12 mouse cellular contexts compared by ENCODE assay signal in the genomic region with DNA sequence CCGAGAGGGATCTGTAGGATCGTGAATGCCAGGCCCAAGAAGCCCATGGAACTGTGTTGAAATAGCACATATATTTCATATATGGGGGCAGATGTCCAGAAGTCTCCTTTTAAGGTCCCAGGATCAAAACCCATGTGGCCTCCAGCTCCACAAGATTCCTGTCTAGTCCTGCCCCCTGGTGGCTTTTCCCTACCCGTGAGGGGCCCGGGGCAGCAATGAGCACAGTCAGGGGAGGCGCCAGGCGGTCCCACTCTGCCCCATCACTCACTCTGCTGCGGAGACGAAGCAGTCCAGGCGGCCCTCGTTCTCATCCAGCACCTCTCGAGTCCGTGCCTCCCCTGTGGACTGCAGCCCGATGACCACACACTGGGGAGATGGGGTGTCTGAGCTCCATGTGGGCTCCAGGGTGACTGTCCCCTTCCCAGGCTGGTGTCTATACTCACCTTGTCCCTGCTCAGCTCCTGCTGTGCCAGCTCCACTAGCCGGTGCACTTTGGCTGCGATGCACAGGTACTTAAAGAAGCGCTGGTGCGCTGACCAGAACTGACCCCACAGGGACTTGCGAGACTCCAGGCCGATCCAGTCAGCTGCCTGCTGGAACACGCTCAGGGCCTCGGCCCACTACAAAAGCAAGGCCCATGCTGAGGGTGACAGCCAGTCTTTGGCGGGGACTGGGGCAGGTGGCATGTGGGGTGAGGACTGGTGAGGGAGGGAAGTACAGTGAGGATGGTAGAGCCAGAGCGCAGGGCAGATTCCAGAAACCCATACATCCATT. TPM values are rescaled to one million over a fixed set of nuclear protein-coding genes. Genes with fewer than 3 reads are reported as not detected.
A peak's percentile ranks its signal among the peaks of the same experiment; 100 is the strongest.
DNase-seq lines count a peak whose midpoint lies in the region; ATAC-seq and TF ChIP-seq lines count a peak whose summit lies in the region.
"Had no signal": no experiment of that assay in that cellular context is flagged by ENCODE, and none has a peak within 500 bp of the region (broad histone marks: within the 10 kb centered on the region; RNA-seq: fewer than 3 reads in every experiment).

No protein-coding gene starts in this region.

- peak; percentile 26; the same call in 1 of the 2 replicates for TF ChIP-seq POLR2A in bone marrow, adult 2 months (IDR thresholded peaks at IDR 0.05; ENCODE audit: borderline replicate concordance, control insufficient read depth, low read depth, low read length)

- no peaks in the 10 kb centered on the region for H3K27me3 ChIP-seq in heart, embryonic 15.5 days
- no peaks in the 10 kb centered on the region for H3K27me3 ChIP-seq in midbrain, embryonic 10.5 days (ENCODE audit: low read depth, poor library complexity, severe bottlenecking)
- H3K27me3 ChIP-seq in midbrain, embryonic 13.5 days, result no peaks in the 10 kb centered on the region
- H3K27me3 ChIP-seq: limb, embryonic 12.5 days had no signal

- no peak for ATAC-seq in heart, embryonic 15.5 days (replicated peaks; ENCODE audit: insufficient number of reproducible peaks, insufficient read depth, low FRiP score, low read depth)
- no peak for ATAC-seq in midbrain, embryonic 13.5 days

- no peak for TF ChIP-seq CTCF in bone marrow, adult 2 months (IDR thresholded peaks at IDR 0.05; ENCODE audit: control insufficient read depth, insufficient read depth, low read length)

- intact Hi-C loops in heart, postnatal 14 days (cut with DNase I), result no loop called here
- intact Hi-C loops in left cerebral cortex, postnatal 10 days (cut with DNase I), result loop anchor here (5.0 kb wide), 1 partner anchor 38 kb away; no protein-coding TSS in a partner anchor

- 73% methylated on average over 23 of the region's 23 CpGs for WGBS in heart, embryonic 15.5 days
- WGBS in midbrain, embryonic 10.5 days, result 73% methylated on average over 23 of the region's 23 CpGs
- 75% methylated on average over 23 of the region's 23 CpGs for WGBS in midbrain, embryonic 13.5 days
- 89% methylated on average over 23 of the region's 23 CpGs for WGBS in bone marrow, adult 2 months

- H3K4me2 ChIP-seq in heart, embryonic 15.5 days, result no peak overlapping the region
- no peak overlapping the region for H3K4me2 ChIP-seq in midbrain, embryonic 13.5 days (replicated peaks)
- H3K4me2 ChIP-seq: heart, embryonic 11.5 days; limb, embryonic 12.5 days had no signal

- 0 out of 2 replicates have a peak overlapping the region, but pooled peaks have one; percentile 1 for H3K9ac ChIP-seq in heart, embryonic 15.5 days
- H3K9ac ChIP-seq in midbrain, embryonic 13.5 days (replicated peaks), result no peak overlapping the region; the same call in 1 of the 2 replicates
- H3K9ac ChIP-seq: limb, embryonic 12.5 days had no signal

- no peak overlapping the region for H3K27ac ChIP-seq in heart, embryonic 15.5 days
- 0 out of 2 replicates have a peak overlapping the region, but pooled peaks have one; percentile 28 for H3K27ac ChIP-seq in midbrain, embryonic 10.5 days (replicated peaks)
- H3K27ac ChIP-seq in midbrain, embryonic 13.5 days, result no peak overlapping the region; the same call in 1 of the 2 replicates
- H3K27ac ChIP-seq in bone marrow, adult 2 months (ENCODE audit: control insufficient read depth, insufficient read depth, low read depth, low read length, poor library complexity), result peak overlapping the region; percentile 14; the same call in 1 of the 2 replicates
- H3K27ac ChIP-seq: limb, embryonic 12.5 days had no signal

- H3K4me1 ChIP-seq in heart, embryonic 15.5 days (replicated peaks), result no peaks in the 10 kb centered on the region
- H3K4me1 ChIP-seq in midbrain, embryonic 10.5 days, result no peaks in the 10 kb centered on the region
- no peaks in the 10 kb centered on the region for H3K4me1 ChIP-seq in midbrain, embryonic 13.5 days (replicated peaks)
- H3K4me1 ChIP-seq in bone marrow, adult 2 months (ENCODE audit: control insufficient read depth, insufficient read depth, low read length), result no peaks in the 10 kb centered on the region
- H3K4me1 ChIP-seq: limb, embryonic 12.5 days had no signal

- H3K9me3 ChIP-seq in heart, embryonic 15.5 days (replicated peaks), result no peaks in the 10 kb centered on the region
- H3K9me3 ChIP-seq in midbrain, embryonic 10.5 days (replicated peaks), result no peaks in the 10 kb centered on the region
- H3K9me3 ChIP-seq in midbrain, embryonic 13.5 days, result no peaks in the 10 kb centered on the region
- H3K9me3 ChIP-seq: limb, embryonic 12.5 days had no signal

- no peak overlapping the region for H3K4me3 ChIP-seq in heart, embryonic 15.5 days
- no peak overlapping the region for H3K4me3 ChIP-seq in midbrain, embryonic 10.5 days
- no peak overlapping the region for H3K4me3 ChIP-seq in midbrain, embryonic 13.5 days (replicated peaks)
- no peak overlapping the region for H3K4me3 ChIP-seq in bone marrow, adult 2 months (replicated peaks; ENCODE audit: control insufficient read depth, low read depth, low read length)
- H3K4me3 ChIP-seq: limb, embryonic 12.5 days had no signal

- peaks cover 60% of the 10 kb centered on the region for H3K36me3 ChIP-seq in heart, embryonic 15.5 days
- H3K36me3 ChIP-seq in midbrain, embryonic 10.5 days, result peaks cover 74% of the 10 kb centered on the region
- peaks cover 71% of the 10 kb centered on the region for H3K36me3 ChIP-seq in midbrain, embryonic 13.5 days

- DNase-seq in heart, postnatal 14 days, result no peak
- no peak for DNase-seq in midbrain, embryonic 10.5 days (ENCODE audit: low spot score)
- DNase-seq in thymus, postnatal 0 days (ENCODE audit: low spot score), result peak; percentile 24
- DNase-seq in urinary bladder, postnatal 36 days (ENCODE audit: low spot score in 2 of 2), result no peak
- DNase-seq in left cerebral cortex, postnatal 10 days (ENCODE audit: extremely low spot score in 1 of 2, low spot score in 2 of 2), result no peak
- DNase-seq: cerebellum, adult 9-11 months; retina, postnatal 1 day had no signal

RNA-seq across cellular contexts. Expression of a gene that starts 17.1 kb away (rescaled TPM):
- 628 and 658 TPM in 2 replicates for polyA plus RNA-seq in heart, embryonic 15.5 days (2015; fragmentation: Nextera tagmentation; extraction: Ambion mirVana)
- total RNA-seq in heart, postnatal 14 days (2021), result 100 to 1,000 TPM; 636 to 681 TPM
- 702 and 747 TPM in 2 replicates for polyA plus RNA-seq in midbrain, embryonic 10.5 days (2016; fragmentation: Nextera tagmentation; extraction: Ambion mirVana)
- polyA plus RNA-seq in midbrain, embryonic 13.5 days (2015; fragmentation: Nextera tagmentation; extraction: Ambion mirVana), result 498 and 532 TPM in 2 replicates
- polyA plus RNA-seq in bone marrow, adult 2 months (2011; ENCODE audit: insufficient read depth, insufficient read length, low replicate concordance, missing spikeins), result 948 and 2,392 TPM in 2 replicates
- 640 and 681 TPM in 2 replicates for polyA plus RNA-seq in thymus, postnatal 0 days (2015; fragmentation: Nextera tagmentation; extraction: Ambion mirVana)
- 100 to 1,000 TPM; 436 to 469 TPM for total RNA-seq in left cerebral cortex, postnatal 10 days (2021)

RNA-seq across cellular contexts. Expression of a gene that starts 24.5 kb away (rescaled TPM):
- 115 and 136 TPM in 2 replicates for polyA plus RNA-seq in heart, embryonic 15.5 days (2015; fragmentation: Nextera tagmentation; extraction: Ambion mirVana)
- 10 to 100 TPM; 68.6 to 73.5 TPM for total RNA-seq in heart, postnatal 14 days (2021)
- polyA plus RNA-seq in midbrain, embryonic 10.5 days (2016; fragmentation: Nextera tagmentation; extraction: Ambion mirVana), result 233 and 276 TPM in 2 replicates
- 159 and 174 TPM in 2 replicates for polyA plus RNA-seq in midbrain, embryonic 13.5 days (2015; fragmentation: Nextera tagmentation; extraction: Ambion mirVana)
- 35.6 and 44.5 TPM in 2 replicates for polyA plus RNA-seq in bone marrow, adult 2 months (2011; ENCODE audit: insufficient read depth, insufficient read length, low replicate concordance, missing spikeins)
- polyA plus RNA-seq in thymus, postnatal 0 days (2015; fragmentation: Nextera tagmentation; extraction: Ambion mirVana), result 153 and 158 TPM in 2 replicates
- total RNA-seq in left cerebral cortex, postnatal 10 days (2021), result 10 to 100 TPM; 64.1 to 66.0 TPM

RNA-seq across cellular contexts. Expression of a gene that starts 41.3 kb away (rescaled TPM):
- 8.3 and 13.9 TPM in 2 replicates for polyA plus RNA-seq in heart, embryonic 15.5 days (2015; fragmentation: Nextera tagmentation; extraction: Ambion mirVana)
- total RNA-seq in heart, postnatal 14 days (2021), result 10 to 100 TPM; 13.5 to 14.0 TPM
- polyA plus RNA-seq in midbrain, embryonic 10.5 days (2016; fragmentation: Nextera tagmentation; extraction: Ambion mirVana), result 15.0 and 15.2 TPM in 2 replicates
- polyA plus RNA-seq in midbrain, embryonic 13.5 days (2015; fragmentation: Nextera tagmentation; extraction: Ambion mirVana), result 13.4 and 15.3 TPM in 2 replicates
- 37.6 and 83.8 TPM in 2 replicates for polyA plus RNA-seq in bone marrow, adult 2 months (2011; ENCODE audit: insufficient read depth, insufficient read length, low replicate concordance, missing spikeins)
- polyA plus RNA-seq in thymus, postnatal 0 days (2015; fragmentation: Nextera tagmentation; extraction: Ambion mirVana), result 18.3 and 19.7 TPM in 2 replicates
- 10 to 100 TPM; 20.4 to 21.2 TPM for total RNA-seq in left cerebral cortex, postnatal 10 days (2021)

RNA-seq across cellular contexts. Expression of a gene that starts 47.6 kb away (rescaled TPM):
- polyA plus RNA-seq in heart, embryonic 15.5 days (2015; fragmentation: Nextera tagmentation; extraction: Ambion mirVana), result 4.7 and 14.4 TPM in 2 replicates
- 10 to 100 TPM in 1 of 2 experiments, 1 to 10 TPM in 1; 4.9 to 11.3 TPM for total RNA-seq in heart, postnatal 14 days (2021)
- 7.9 and 8.0 TPM in 2 replicates for polyA plus RNA-seq in midbrain, embryonic 10.5 days (2016; fragmentation: Nextera tagmentation; extraction: Ambion mirVana)
- 1.5 and 1.6 TPM in 2 replicates for polyA plus RNA-seq in midbrain, embryonic 13.5 days (2015; fragmentation: Nextera tagmentation; extraction: Ambion mirVana)
- polyA plus RNA-seq in bone marrow, adult 2 months (2011; ENCODE audit: insufficient read depth, insufficient read length, low replicate concordance, missing spikeins), result 111 and 291 TPM in 2 replicates
- polyA plus RNA-seq in thymus, postnatal 0 days (2015; fragmentation: Nextera tagmentation; extraction: Ambion mirVana), result 179 and 206 TPM in 2 replicates
- total RNA-seq in left cerebral cortex, postnatal 10 days (2021), result 1 to 10 TPM; 3.3 to 4.5 TPM

RNA-seq across cellular contexts. Expression of a gene that starts 51.5 kb away (rescaled TPM):
- polyA plus RNA-seq in heart, embryonic 15.5 days (2015; fragmentation: Nextera tagmentation; extraction: Ambion mirVana), result 10.0 and 14.2 TPM in 2 replicates
- 100 to 1,000 TPM; 105 to 118 TPM for total RNA-seq in heart, postnatal 14 days (2021)
- 18.0 and 19.7 TPM in 2 replicates for polyA plus RNA-seq in midbrain, embryonic 10.5 days (2016; fragmentation: Nextera tagmentation; extraction: Ambion mirVana)
- polyA plus RNA-seq in midbrain, embryonic 13.5 days (2015; fragmentation: Nextera tagmentation; extraction: Ambion mirVana), result 17.7 and 20.7 TPM in 2 replicates
- 197 and 344 TPM in 2 replicates for polyA plus RNA-seq in bone marrow, adult 2 months (2011; ENCODE audit: insufficient read depth, insufficient read length, low replicate concordance, missing spikeins)
- polyA plus RNA-seq in thymus, postnatal 0 days (2015; fragmentation: Nextera tagmentation; extraction: Ambion mirVana), result 18.2 and 23.2 TPM in 2 replicates
- total RNA-seq in left cerebral cortex, postnatal 10 days (2021), result 10 to 100 TPM; 81.6 to 93.4 TPM

Comparison
In these comparisons a context has a peak if more than half of its experiments do, and no peak if none do; other contexts are left out.
1. H3K27ac ChIP-seq: peak in midbrain, embryonic 10.5 days (single experiment) and bone marrow, adult 2 months (single experiment); none in heart, embryonic 15.5 days (single experiment) and midbrain, embryonic 13.5 days (single experiment).